Mouse (Mus musculus) lung, embryonic 14.5 days (tissue): ENCODE data around the gene A030014E15Rik. TPM values are rescaled to one million over a fixed set of nuclear protein-coding genes. Genes with fewer than 3 reads are reported as not detected.
"Not testable (repeated sequence)": the region's sequence is repeated elsewhere in the genome, so short reads cannot be mapped to it uniquely, and the experiment has no call there.

ENCODE experiments used
- ATAC-seq: fragments of 200-750 bp; cut with Nextera tagmentation; 2 replicates; pipeline ENCODE4 v1.8.0; 2017; ENCODE audit warnings: mild to moderate bottlenecking, moderate TSS enrichment, moderate library complexity; ENCODE audit not compliant: insufficient read depth
- DNase-seq: peaks from one replicate; pipeline ENCODE4 v3.0.0-alpha.2; 2015
- H3K27ac ChIP-seq: fragments of 300-500 bp; sonication (generic); 2 replicates; pipeline ENCODE4 v1.5.1; 2014; ENCODE audit warnings: low read depth, mild to moderate bottlenecking, moderate library complexity
- H3K27me3 ChIP-seq: fragments of 300-500 bp; sonication (generic); 2 replicates; pipeline ENCODE4 v1.6.1; 2014; ENCODE audit warnings: low read length, control low read depth; ENCODE audit not compliant: insufficient read depth
- H3K36me3 ChIP-seq: fragments of 300-500 bp; sonication (generic); 2 replicates; pipeline ENCODE4 v1.6.1; 2014; ENCODE audit warnings: control low read depth; ENCODE audit not compliant: insufficient read depth
- H3K4me1 ChIP-seq: fragments of 300-500 bp; sonication (generic); 2 replicates; pipeline ENCODE4 v1.6.1; 2014; ENCODE audit warnings: antibody characterized with exemption, control low read depth; ENCODE audit not compliant: insufficient read depth
- H3K4me2 ChIP-seq: fragments of 300-500 bp; sonication (generic); 2 replicates; pipeline ENCODE4 v1.6.1; 2014; ENCODE audit warnings: mild to moderate bottlenecking
- H3K4me3 ChIP-seq: fragments of 300-500 bp; sonication (generic); 2 replicates; pipeline ENCODE4 v1.5.1; 2014; ENCODE audit warnings: low read depth, low read length
- H3K9ac ChIP-seq: fragments of 300-500 bp; sonication (generic); 2 replicates; pipeline ENCODE4 v1.6.1; 2014
- H3K9me3 ChIP-seq: fragments of 300-500 bp; sonication (generic); 2 replicates; pipeline ENCODE4 v1.6.1; 2016; ENCODE audit warnings: low read depth, low read length, control low read depth
- CTCF ChIP-seq: IDR thresholded peaks from 2 replicates; pipeline ENCODE4 v1.5.1; 2016; ENCODE audit warnings: antibody characterized with exemption, low read depth
- WGBS: fragments of 180-500 bp; shearing (Covaris S2); extraction: QIAGEN DNeasy Blood & Tissue Kit; methylation state at CpG from one replicate; pipeline ENCODE4 v1.1.7; 2014; 5-methylcytosine and 5-hydroxymethylcytosine counted together
- polyA plus RNA-seq: library from polyadenylated mRNA; unstranded; fragments of >200 nt; fragmentation: Nextera tagmentation; extraction: Ambion mirVana; gene quantifications from 2 replicates; pipeline ENCODE4 v1.2.1, GENCODE M21; 2014

Gene A030014E15Rik
- not detected in 2 replicates for polyA plus RNA-seq

- no peaks in the 10 kb centered on the region for H3K27me3 ChIP-seq
- DNase-seq (peak; percentile 53), ATAC-seq (no peak)
- no peak within 1 kb of the TSS for H3K4me2 ChIP-seq
- WGBS, result 75% methylated on average over 6 of the region's 6 CpGs
- H3K9ac ChIP-seq, result no peak within 1 kb of the TSS
- H3K4me1 ChIP-seq, result no peaks in the 10 kb centered on the region
- no peak within 1 kb of the TSS for H3K27ac ChIP-seq
- no peak for TF ChIP-seq CTCF
- no peaks in the 10 kb centered on the region for H3K9me3 ChIP-seq
- no peak within 1 kb of the TSS for H3K4me3 ChIP-seq
- H3K36me3 ChIP-seq, result no peaks in the 10 kb centered on the region
Measured at GRCm38 (mm10) chr1:82924650-82925049, at the start of gene A030014E15Rik. TSS of gene A030014E15Rik (plus strand) at chr1:82924917.

GRCm38 (mm10) chr1:82879172-82879571 lies 45.5 kb upstream of the A030014E15Rik start:
- H3K9me3 ChIP-seq, result no peaks in the 10 kb centered on the region
- no peaks in the 10 kb centered on the region for H3K4me1 ChIP-seq
- H3K27me3 ChIP-seq, result no peaks in the 10 kb centered on the region
- ATAC-seq (no peak), DNase-seq (no peak)
- H3K36me3 ChIP-seq, result peaks cover 50% of the 10 kb centered on the region
- 71% methylated on average over 2 of the region's 2 CpGs for WGBS
- no peak for TF ChIP-seq CTCF
- no peak overlapping the region for H3K9ac ChIP-seq
- H3K4me2 ChIP-seq, result no peak overlapping the region
- no peak overlapping the region for H3K27ac ChIP-seq
- no peak overlapping the region for H3K4me3 ChIP-seq

- H3K9ac ChIP-seq, result no peak overlapping the region
- 86% methylated on average over 8 of the region's 8 CpGs for WGBS
- no peaks in the 10 kb centered on the region for H3K4me1 ChIP-seq
- TF ChIP-seq CTCF, result no peak
- no peak for DNase-seq
- no peaks in the 10 kb centered on the region for H3K27me3 ChIP-seq
- no peaks in the 10 kb centered on the region for H3K9me3 ChIP-seq
- H3K4me3 ChIP-seq, result no peak overlapping the region
- H3K36me3 ChIP-seq, result peaks cover 58% of the 10 kb centered on the region
- ATAC-seq, result no peak
- H3K27ac ChIP-seq, result no peak overlapping the region
- no peak overlapping the region for H3K4me2 ChIP-seq
Measured at GRCm38 (mm10) chr1:82880196-82880595, 44.5 kb upstream of the A030014E15Rik start.

DNA sequence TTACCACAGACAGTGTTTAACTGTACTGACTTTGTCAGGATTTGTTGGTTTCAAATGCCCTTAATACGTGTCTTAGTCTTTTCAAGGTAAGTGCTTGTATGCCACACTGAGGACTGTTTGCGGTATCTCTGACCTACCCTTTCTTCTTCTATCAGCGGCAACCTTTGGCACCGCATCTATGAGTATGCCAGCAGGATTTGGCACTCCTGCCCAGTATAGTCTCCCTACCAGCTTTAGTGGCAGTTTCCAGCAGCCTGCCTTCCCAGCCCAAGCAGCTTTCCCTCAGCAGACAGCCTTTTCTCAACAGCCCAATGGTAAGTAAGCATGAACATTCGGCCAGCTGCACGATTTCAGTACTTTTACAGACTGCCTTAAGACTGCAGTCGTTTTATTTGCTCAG lies 31.4 kb upstream of the A030014E15Rik start:
- 86% methylated on average over 7 of the region's 7 CpGs for WGBS
- H3K4me3 ChIP-seq, result no peak overlapping the region
- no peak overlapping the region for H3K27ac ChIP-seq
- peaks cover 58% of the 10 kb centered on the region for H3K36me3 ChIP-seq
- no peaks in the 10 kb centered on the region for H3K4me1 ChIP-seq
- H3K9ac ChIP-seq, result no peak overlapping the region
- H3K9me3 ChIP-seq, result no peaks in the 10 kb centered on the region
- no peak for ATAC-seq
- no peak for DNase-seq
- no peak overlapping the region for H3K4me2 ChIP-seq
- TF ChIP-seq CTCF, result no peak
- H3K27me3 ChIP-seq, result no peaks in the 10 kb centered on the region

- no peaks in the 10 kb centered on the region for H3K27me3 ChIP-seq
- no peak for ATAC-seq
- no peak overlapping the region for H3K27ac ChIP-seq
- H3K9ac ChIP-seq, result no peak overlapping the region
- no peak overlapping the region for H3K4me3 ChIP-seq
- peaks cover 40% of the 10 kb centered on the region for H3K36me3 ChIP-seq
- 82% methylated on average over 1 of the region's 1 CpGs for WGBS
- no peak overlapping the region for H3K4me2 ChIP-seq
- H3K4me1 ChIP-seq, result no peaks in the 10 kb centered on the region
- no peak for TF ChIP-seq CTCF
- H3K9me3 ChIP-seq, result no peaks in the 10 kb centered on the region
- DNase-seq, result no peak
Measured at GRCm38 (mm10) chr1:82900567-82900966, 24.1 kb upstream of the A030014E15Rik start.

DNA sequence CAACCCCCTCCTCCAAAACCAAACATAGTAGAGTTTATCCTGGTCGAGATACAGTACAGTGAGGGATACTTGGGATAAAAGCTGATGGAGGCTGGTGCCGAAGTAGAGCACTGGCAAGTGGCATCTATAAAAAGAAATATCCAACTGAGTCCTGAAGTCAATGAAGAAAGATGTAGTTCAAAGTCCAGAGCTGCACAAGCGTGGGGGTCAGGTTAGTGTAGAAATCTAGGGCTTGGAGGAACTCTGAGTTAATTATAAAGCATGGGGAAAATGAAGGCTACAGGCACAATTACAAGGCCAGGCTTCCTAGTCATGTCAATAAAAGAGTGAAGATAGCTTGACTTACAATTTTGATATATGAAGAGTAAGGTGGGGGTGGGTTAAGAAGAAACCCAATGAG lies 23.5 kb upstream of the A030014E15Rik start:
- Histone ChIP-seq H3K4me3 (no peak overlapping the region), H3K27ac (no peak overlapping the region), H3K4me2 (no peak overlapping the region), H3K9me3 (no peaks in the 10 kb centered on the region), H3K9ac (no peak overlapping the region), H3K4me1 (no peaks in the 10 kb centered on the region), H3K27me3 (no peaks in the 10 kb centered on the region), H3K36me3 (peaks cover 39% of the 10 kb centered on the region)
- ATAC-seq (no peak), DNase-seq (no peak)
- 92% methylated on average over 3 of the region's 3 CpGs for WGBS
- no peak for TF ChIP-seq CTCF

GRCm38 (mm10) chr1:82905886-82906285 lies 18.8 kb upstream of the A030014E15Rik start:
- peaks cover 13% of the 10 kb centered on the region; the same call in 1 of the 2 replicates for H3K36me3 ChIP-seq
- TF ChIP-seq CTCF, result no peak
- DNase-seq, result no peak
- no peak overlapping the region for H3K4me2 ChIP-seq
- no peak overlapping the region for H3K9ac ChIP-seq
- H3K27me3 ChIP-seq, result no peaks in the 10 kb centered on the region
- H3K4me3 ChIP-seq, result no peak overlapping the region
- H3K9me3 ChIP-seq, result no peaks in the 10 kb centered on the region
- ATAC-seq, result no peak
- H3K4me1 ChIP-seq, result no peaks in the 10 kb centered on the region
- no peak overlapping the region for H3K27ac ChIP-seq
- WGBS, result 77% methylated on average over 3 of the region's 3 CpGs

- no peaks in the 10 kb centered on the region for H3K27me3 ChIP-seq
- DNase-seq (no peak), ATAC-seq (no peak)
- H3K4me2 ChIP-seq, result no peak within 1 kb of the TSS
- no peak within 1 kb of the TSS for H3K4me3 ChIP-seq
- H3K9ac ChIP-seq, result no peak within 1 kb of the TSS
- no peaks in the 10 kb centered on the region for H3K4me1 ChIP-seq
- 85% methylated on average over 3 of the region's 3 CpGs for WGBS
- H3K9me3 ChIP-seq, result no peaks in the 10 kb centered on the region
- H3K36me3 ChIP-seq, result no peaks in the 10 kb centered on the region
- TF ChIP-seq CTCF, result peak; percentile 31; the same call in 1 of the 2 replicates
- no peak within 1 kb of the TSS for H3K27ac ChIP-seq
Measured at GRCm38 (mm10) chr1:82913025-82913424, 11.7 kb upstream of the A030014E15Rik start, which contains the start of gene A030005L19Rik. TSS of gene A030005L19Rik (plus strand) at chr1:82913325.

GRCm38 (mm10) chr1:82913434-82913833 lies 11.3 kb upstream of the A030014E15Rik start:
- 95% methylated on average over 5 of the region's 5 CpGs for WGBS
- ATAC-seq, H3K4me2 ChIP-seq, H3K27ac ChIP-seq, H3K4me1 ChIP-seq, H3K27me3 ChIP-seq, DNase-seq, H3K4me3 ChIP-seq, H3K9ac ChIP-seq, H3K36me3 ChIP-seq, H3K9me3 ChIP-seq: not testable (repeated sequence)

GRCm38 (mm10) chr1:82930558-82930957 lies 5.8 kb downstream of the A030014E15Rik start:
- not testable (repeated sequence) for H3K9me3 ChIP-seq, H3K36me3 ChIP-seq, ATAC-seq, H3K4me2 ChIP-seq, H3K4me1 ChIP-seq, H3K9ac ChIP-seq, H3K27ac ChIP-seq, DNase-seq, H3K4me3 ChIP-seq, H3K27me3 ChIP-seq
- 70% methylated on average over 1 of the region's 3 CpGs for WGBS
